In the genomic region with DNA sequence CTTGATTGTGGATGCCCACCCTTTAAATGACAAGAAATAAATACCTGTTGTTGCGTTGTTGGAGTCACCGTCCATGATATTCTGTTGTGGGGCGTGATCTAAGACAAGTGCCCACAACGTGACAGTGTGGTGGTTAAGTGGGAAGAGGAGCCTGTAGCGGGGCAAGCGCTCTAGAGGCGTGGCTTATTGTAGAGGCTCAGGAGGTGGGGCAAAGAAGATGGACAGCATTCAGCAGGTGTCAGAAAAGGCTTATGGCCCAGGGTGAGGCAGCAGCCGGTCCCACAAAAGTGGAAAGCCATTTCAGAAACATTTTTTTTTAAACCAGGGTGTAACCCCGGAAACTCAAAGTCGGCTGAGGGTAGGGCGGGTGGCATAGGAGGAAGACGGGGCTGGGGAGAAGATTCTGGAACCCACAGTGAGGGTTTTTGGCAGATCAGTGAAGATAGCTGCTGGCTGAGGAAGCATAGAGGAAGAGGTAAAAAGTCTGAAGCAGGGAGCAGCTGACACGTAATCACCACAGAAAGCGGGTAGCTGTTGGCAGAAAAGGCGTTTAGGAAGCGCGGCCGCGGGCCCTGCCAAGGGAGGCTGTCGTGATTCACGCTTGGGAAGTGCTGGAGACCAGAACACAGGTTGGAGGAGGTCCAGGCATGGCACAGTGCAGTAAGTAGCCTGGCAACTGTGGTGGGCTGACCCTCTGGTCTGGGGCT, we compare ENCODE assay signal across 10 mouse cellular contexts. TPM values are rescaled to one million over a fixed set of nuclear protein-coding genes. Genes with fewer than 3 reads are reported as not detected.
DNase-seq lines count a peak whose midpoint lies in the region; ATAC-seq and TF ChIP-seq lines count a peak whose summit lies in the region.
"Had no signal": no experiment of that assay in that cellular context is flagged by ENCODE, and none has a peak within 500 bp of the region (broad histone marks: within the 10 kb centered on the region; RNA-seq: fewer than 3 reads in every experiment).

No protein-coding gene starts in this region.

- H3K4me3 ChIP-seq in lung, postnatal 0 days (ENCODE audit: low read depth, low read length), result no peak overlapping the region
- H3K4me3 ChIP-seq: embryonic facial prominence, embryonic 15.5 days had no signal

- no peak overlapping the region for H3K4me2 ChIP-seq in lung, postnatal 0 days (replicated peaks; ENCODE audit: low read depth, low read length)
- H3K4me2 ChIP-seq: embryonic facial prominence, embryonic 15.5 days had no signal

- TF ChIP-seq EP300 in lung, postnatal 0 days (IDR thresholded peaks at IDR 0.05), result no peak

- ATAC-seq in lung, postnatal 0 days, result no peak
- ATAC-seq in erythroid progenitor cell, adult 5-6 weeks (replicated peaks; ENCODE audit: low FRiP score, poor library complexity, severe bottlenecking), result 0 out of 2 replicates have a peak, but pooled peaks have one; percentile 46
- peak; percentile 72 for ATAC-seq in megakaryocyte progenitor cell, adult 5-6 weeks (replicated peaks; ENCODE audit: poor library complexity)

- 65% methylated on average over 21 of the region's 21 CpGs for WGBS in lung, postnatal 0 days

- H3K4me1 ChIP-seq in lung, postnatal 0 days (ENCODE audit: insufficient read depth, low read depth, low read length), result no peaks in the 10 kb centered on the region
- H3K4me1 ChIP-seq: embryonic facial prominence, embryonic 15.5 days had no signal

- H3K27me3 ChIP-seq in lung, postnatal 0 days (replicated peaks; ENCODE audit: insufficient read depth, low read length), result no peaks in the 10 kb centered on the region
- H3K27me3 ChIP-seq: embryonic facial prominence, embryonic 15.5 days had no signal

- H3K36me3 ChIP-seq in lung, postnatal 0 days (ENCODE audit: insufficient read depth, low read length), result no peaks in the 10 kb centered on the region
- H3K36me3 ChIP-seq: embryonic facial prominence, embryonic 15.5 days had no signal

- no peaks in the 10 kb centered on the region for H3K9me3 ChIP-seq in lung, postnatal 0 days (ENCODE audit: low read length)
- H3K9me3 ChIP-seq: embryonic facial prominence, embryonic 15.5 days had no signal

- no peak overlapping the region for H3K9ac ChIP-seq in lung, postnatal 0 days (replicated peaks; ENCODE audit: low read depth)
- H3K9ac ChIP-seq: embryonic facial prominence, embryonic 15.5 days; liver, embryonic 14.5 days had no signal

- no peak for TF ChIP-seq CTCF in lung, postnatal 0 days (IDR thresholded peaks at IDR 0.05)

- DNase-seq in lung, postnatal 36 days, result peak; percentile 46
- DNase-seq in lung, postnatal 0 days (ENCODE audit: low spot score), result no peak
- peak; percentile 56 for DNase-seq in ZHBTc4 (ENCODE audit: low read depth, low spot score)
- DNase-seq in kidney, postnatal 10 days, result peak; percentile 51
- DNase-seq in thymus, postnatal 0 days (ENCODE audit: low spot score), result peak; percentile 70
- no peak for DNase-seq in testis, postnatal 14 days (ENCODE audit: low spot score)

- H3K27ac ChIP-seq in lung, postnatal 0 days (ENCODE audit: low read length), result no peak overlapping the region
- H3K27ac ChIP-seq: embryonic facial prominence, embryonic 15.5 days; liver, embryonic 14.5 days had no signal

RNA-seq across cellular contexts. Expression of a gene that starts 12.6 kb away (rescaled TPM):
- polyA plus RNA-seq in lung, postnatal 0 days (2015; fragmentation: Nextera tagmentation; extraction: Ambion mirVana), result 13.5 and 13.6 TPM in 2 replicates
- total RNA-seq in erythroid progenitor cell, adult 5-6 weeks (2015; ENCODE audit: low replicate concordance), result 23.1 and 27.0 TPM in 2 replicates
- total RNA-seq in erythroid progenitor cell, adult 5-6 weeks (2017; ENCODE audit: low replicate concordance), result 15.1 TPM in 2 replicates
- 57.6 and 66.3 TPM in 2 replicates for total RNA-seq in megakaryocyte progenitor cell, adult 5-6 weeks (2015)
- 67.8 and 85.6 TPM in 2 replicates for total RNA-seq in megakaryocyte progenitor cell, adult 5-6 weeks (2017)
- 41.0 and 43.6 TPM in 2 replicates for polyA plus RNA-seq in thymus, postnatal 0 days (2015; fragmentation: Nextera tagmentation; extraction: Ambion mirVana)

RNA-seq across cellular contexts. Expression of a gene that starts 33.9 kb away (rescaled TPM):
- polyA plus RNA-seq in lung, postnatal 0 days (2015; fragmentation: Nextera tagmentation; extraction: Ambion mirVana), result 3.8 and 5.9 TPM in 2 replicates
- not detected in 2 replicates for total RNA-seq in erythroid progenitor cell, adult 5-6 weeks (2015; ENCODE audit: low replicate concordance)
- not detected in 2 replicates for total RNA-seq in erythroid progenitor cell, adult 5-6 weeks (2017; ENCODE audit: low replicate concordance)
- total RNA-seq in megakaryocyte progenitor cell, adult 5-6 weeks (2015), result not detected in 2 replicates
- total RNA-seq in megakaryocyte progenitor cell, adult 5-6 weeks (2017), result not detected in 2 replicates
- 0.10 and 0.18 TPM in 2 replicates for polyA plus RNA-seq in thymus, postnatal 0 days (2015; fragmentation: Nextera tagmentation; extraction: Ambion mirVana)

Comparison
In these comparisons a context has a peak if more than half of its experiments do, and no peak if none do; other contexts are left out.
1. DNase-seq: peak in lung, postnatal 36 days (single experiment), ZHBTc4 (single experiment), kidney, postnatal 10 days (single experiment) and thymus, postnatal 0 days (single experiment); none in lung, postnatal 0 days (single experiment) and testis, postnatal 14 days (single experiment).